Mouse (Mus musculus): ENCODE results near the gene Tuba1a.
"Not testable (repeated sequence)": the region's sequence is repeated elsewhere in the genome, so short reads cannot be mapped to it uniquely, and the experiment has no call there.

The Tuba1a gene

DNA sequence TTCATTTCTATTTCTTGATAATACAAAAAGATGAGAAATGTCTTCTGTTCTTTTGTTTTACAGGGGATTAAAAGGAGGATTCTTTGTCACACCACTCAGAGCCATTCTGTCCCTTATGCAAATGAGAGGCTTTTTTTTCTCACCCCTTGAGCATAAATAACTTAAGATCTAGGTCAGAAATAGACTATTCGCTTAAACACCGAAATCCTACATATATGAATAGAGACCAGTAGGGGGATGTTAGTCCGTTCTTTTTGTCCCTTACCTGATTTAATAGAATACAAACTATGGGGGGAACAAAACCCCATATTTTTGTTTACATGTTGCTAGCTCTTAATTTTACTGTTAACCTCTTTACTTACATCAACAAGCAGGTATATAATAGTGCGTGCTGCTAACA lies 2.5 kb upstream of the Tuba1a start:
- DNase-seq (ENCODE audit: low spot score in 2 of 2) = no peak

DNA sequence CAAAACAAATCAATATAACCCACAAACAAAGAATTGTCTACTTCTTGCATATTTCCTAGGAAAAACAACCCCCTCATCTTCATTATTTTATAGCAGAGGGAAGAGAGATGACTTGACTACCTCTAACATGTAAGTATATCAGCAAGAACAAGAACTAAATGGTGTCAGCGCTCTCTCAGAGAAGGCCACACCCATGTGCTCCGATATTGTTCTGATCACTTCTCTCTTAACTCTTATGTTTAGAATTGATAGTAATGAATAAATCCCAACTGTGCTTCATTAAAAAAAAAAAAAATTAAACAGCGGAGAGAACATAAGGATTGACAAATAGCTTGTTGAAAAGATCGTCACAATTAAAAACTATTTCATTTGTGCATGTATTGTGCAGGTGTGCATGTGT lies 1.8 kb upstream of the Tuba1a start:
- DNase-seq (ENCODE audit: low spot score in 2 of 2) = no peak

DNA sequence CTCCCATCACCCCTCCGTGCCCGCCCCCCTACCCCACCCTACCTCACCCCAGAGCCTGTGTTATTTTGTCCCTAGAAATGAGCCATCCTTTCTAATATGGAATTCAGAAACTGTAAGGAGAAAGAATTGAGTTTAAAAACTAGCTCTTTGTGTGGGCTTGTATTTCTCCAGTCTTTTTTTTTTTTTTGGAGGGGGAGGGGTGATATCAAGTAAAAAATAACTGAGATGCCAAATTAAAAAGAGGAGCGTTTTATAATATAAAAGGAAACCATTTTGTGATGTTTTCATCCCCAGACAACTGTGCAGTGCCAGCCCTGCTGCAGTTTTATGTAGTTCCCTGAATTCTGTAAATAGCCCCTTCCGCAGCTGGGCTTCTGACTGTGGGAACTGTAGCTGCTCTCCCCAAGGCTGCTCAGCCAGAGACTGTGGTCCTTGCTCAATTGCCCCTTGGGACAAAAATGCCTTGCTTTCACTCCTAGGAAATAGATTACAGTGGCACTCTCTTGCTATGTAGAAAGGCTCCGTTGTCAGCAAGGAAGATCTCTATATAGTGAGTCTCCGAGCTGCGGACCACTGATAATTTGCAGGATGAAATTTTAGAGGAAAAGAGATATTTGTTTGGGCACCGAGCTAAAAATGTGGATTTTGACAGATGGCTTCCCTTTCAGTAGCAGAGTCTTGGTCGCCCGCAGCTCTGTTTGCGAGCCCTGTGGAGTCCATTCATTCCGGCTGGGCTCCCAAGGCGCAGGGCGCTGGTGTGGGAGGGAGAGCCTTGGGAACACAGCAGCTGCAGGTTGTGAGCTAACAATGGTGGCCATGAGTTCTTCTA lies 1.1 kb upstream of the Tuba1a start:
- DNase-seq (ENCODE audit: low spot score in 2 of 2) = peak in 1 of 2 experiments; percentile 63

DNA sequence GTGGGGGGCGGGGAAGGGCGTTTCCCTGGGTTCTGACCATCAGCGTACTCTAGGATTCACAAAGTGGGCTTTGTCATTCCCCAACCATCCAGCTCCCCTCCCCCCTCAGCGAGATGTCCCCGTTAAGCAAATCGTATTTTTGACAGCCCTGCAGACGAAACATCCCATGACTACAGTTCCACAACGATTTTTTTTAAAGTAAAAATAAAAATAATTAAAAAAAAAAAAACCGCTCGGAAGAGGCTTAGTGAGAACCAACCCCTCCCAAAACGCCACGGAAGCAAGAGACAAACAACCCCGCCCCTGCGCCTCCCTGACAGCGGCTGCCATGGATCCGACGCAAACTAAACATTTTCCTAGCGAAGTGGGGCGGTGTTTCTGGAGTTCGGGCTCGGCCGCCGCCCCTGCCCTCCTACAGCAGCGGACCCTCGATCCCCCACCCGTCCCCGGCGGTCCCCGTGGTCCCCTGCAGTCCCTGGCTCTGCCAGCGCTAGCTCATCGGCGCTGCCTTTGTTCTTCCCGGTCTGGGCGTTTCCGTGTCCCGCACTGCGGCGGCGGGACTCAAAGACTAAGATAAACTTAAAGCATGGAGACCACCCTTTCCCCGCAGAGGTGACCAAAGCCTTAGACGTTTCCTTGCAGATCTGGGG lies 627 bp downstream of the Tuba1a start:
- no peak for DNase-seq (ENCODE audit: low spot score in 2 of 2)

DNA sequence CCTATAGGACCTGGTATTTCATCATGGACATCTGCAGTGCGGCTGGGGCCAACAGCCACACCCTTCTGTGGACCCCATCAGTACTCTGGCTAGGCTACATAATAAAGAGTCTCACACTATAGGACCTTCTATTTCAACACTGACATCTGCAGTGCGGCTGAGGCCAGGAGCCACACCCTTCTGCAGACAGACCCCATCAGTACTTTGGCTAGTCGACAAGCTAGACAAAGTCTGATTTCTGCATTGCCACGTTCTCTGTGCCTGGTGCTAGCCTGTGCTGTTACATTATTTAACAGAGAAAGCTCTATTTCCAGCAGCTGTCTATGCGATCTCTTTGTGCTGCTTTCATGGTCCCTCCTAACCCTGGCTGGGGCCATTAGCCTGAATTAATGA lies 1.4 kb downstream of the Tuba1a start:
- no peak for DNase-seq (ENCODE audit: low spot score in 2 of 2)

DNA sequence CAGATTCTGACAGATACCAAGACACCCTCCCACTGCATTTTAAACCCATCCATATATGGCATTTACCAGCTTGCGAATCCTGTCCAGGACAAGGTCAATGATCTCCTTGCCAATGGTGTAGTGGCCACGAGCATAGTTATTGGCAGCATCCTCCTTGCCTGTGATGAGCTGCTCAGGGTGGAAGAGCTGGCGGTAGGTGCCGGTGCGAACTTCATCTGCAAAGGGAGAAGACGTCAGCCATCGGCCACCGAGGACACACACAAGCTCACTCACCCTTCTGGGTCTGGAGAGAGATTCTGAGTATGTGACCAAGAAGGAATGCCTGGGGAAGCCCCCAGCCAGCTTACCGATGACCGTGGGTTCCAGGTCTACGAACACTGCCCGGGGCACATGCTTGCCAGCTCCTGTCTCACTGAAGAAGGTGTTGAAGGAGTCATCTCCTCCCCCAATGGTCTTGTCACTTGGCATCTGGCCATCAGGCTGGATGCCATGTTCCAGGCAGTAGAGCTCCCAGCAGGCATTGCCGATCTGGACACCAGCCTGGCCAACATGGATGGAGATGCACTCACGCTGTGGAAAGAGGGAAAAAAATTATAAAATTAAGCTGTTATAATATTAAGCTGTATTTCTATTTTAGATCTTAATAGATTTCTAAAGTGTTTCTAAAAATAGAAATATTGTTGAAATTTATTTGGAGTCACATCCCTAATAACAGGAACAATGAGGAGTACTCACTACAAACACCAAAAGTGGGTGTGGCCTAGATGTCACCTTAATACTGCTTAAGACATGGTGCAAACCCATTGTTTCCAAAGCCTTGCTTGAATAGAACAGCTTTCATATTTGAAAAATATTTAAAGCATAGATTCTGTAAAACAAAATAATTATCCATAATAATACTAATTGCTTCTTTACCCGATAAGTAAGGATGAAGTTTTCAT lies 2.1 kb downstream of the Tuba1a start:
- DNase-seq (ENCODE audit: low spot score in 2 of 2) = not testable (repeated sequence)

DNA sequence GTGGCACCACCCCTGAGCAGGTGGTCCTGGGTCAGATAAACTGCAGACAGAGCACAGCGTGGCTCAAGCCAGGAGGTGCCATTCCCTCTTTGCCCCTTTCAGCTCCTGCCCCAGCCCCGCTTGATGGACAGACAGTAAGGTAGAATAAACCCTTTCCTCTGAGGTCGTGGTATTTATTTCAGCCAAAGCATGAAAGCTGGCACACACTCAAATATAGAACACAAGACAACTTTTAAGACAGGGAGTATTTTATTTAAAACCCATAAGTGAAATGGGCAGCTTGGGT lies 4.0 kb downstream of the Tuba1a start:
- no peak for DNase-seq (ENCODE audit: low spot score in 2 of 2)

DNA sequence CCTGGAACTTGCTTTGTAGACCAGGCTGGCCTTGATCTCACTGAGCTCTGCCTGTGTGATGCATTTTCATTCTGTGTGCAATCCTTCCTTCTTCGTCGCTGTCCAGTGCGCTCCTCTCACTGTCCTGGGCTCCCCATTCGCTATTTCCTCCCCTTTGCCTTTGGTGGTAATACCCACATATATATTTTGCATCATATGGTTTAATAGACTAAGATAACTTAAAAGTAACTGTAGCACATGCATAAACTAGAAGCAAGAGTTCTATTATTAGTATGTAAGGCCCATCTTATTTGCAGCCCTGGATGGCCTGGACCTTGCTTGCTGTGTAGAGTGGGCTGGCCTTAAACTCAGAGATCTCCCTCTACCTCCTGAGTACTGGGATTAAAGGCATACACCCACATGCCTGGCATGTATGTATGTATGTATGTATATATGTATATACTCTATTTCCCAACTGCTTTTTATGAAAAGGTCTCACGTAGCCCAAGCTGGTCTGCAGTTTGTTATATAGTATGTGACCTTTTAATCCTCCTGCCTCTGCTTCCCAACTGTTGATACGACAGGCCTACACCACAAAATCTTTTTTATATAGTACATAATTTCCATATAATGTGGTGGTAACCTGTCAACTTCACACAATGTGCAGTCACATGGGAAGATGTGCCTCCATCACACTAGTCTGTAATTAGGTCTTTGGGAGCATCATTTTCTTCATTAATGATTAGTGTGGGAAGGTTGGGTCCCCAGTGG lies 4.5 kb downstream of the Tuba1a start:
- no peak for DNase-seq (ENCODE audit: low spot score in 2 of 2)

DNA sequence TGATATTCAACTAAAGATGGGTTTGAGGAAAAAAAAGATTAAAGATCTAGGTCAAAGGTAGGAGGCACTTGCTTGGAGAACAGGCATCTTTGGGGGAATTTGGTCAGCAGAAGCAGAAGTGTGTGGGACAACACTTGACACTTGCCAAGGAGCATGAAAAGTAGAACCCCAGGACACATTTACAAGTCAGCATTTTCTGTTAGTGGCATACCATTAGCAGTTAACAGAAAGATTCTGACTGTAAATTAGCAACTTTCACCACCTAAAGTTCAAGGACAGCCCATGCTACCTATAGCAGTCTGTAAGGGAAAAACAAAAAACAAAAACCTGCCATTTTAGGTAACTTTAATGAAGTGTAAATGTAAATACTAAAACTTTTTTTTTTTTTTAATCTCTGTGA lies 5.1 kb downstream of the Tuba1a start:
- DNase-seq (ENCODE audit: low spot score in 2 of 2) = no peak

DNA sequence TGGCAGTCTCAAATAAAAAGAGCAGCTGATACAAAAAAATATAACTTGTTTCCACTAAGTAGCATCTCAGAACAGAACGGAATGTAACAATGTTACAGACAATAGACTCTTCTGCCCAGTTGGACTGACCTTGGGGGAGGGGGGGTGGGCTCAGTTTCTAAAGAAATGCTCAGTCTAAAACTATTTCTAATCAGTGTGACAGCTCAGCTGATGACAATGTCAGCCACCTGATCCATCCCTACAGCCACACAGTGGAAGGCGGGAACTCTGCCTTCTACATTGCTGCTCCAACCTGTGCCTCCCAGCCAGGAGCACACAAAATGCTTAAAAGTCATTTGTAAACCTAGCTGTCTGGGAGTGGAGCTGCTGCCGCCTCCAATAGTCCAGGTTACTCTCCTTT lies 5.6 kb downstream of the Tuba1a start:
- DNase-seq (ENCODE audit: low spot score in 2 of 2) = no peak

DNA sequence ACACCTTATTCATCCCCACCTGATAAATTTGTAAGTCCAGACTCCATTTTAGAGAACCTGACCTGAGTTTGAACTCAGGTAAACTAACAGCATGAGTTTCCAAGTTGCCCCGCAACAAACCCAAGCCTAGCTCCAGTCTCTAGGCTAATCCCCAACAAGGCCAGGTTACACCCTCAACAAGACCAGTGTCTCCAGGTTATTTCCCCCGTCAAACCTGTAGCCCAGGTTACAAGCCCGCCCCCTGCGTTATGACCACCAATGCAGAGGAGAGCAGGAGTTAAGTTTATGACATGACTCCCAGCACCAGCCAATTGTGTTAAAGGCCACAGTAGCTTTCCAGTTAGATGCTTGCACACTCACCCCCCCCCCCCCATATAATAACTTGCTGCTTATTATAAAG lies 10.4 kb downstream of the Tuba1a start:
- no peak for DNase-seq (ENCODE audit: low spot score in 2 of 2)

DNA sequence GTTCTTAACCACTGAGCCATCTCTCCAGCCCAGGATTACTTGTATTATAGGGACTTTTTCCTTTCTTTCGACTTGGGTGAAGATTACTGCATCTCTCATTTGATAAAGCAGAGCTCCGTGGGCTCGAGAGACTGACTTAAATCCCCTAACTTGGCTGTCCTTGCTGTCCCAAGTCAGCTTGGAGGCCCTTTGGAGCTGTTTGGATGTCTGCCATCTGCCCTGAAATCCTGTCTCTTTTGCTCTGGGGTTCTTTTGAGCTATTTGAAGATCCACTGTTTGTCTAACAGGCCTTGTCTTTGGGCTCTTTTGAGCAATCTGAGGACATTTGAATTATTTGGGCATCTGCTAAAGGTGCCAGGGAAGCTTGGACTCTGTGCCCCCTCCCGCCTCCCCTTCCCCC lies 11.4 kb downstream of the Tuba1a start:
- no peak for DNase-seq (ENCODE audit: low spot score in 2 of 2)

DNA sequence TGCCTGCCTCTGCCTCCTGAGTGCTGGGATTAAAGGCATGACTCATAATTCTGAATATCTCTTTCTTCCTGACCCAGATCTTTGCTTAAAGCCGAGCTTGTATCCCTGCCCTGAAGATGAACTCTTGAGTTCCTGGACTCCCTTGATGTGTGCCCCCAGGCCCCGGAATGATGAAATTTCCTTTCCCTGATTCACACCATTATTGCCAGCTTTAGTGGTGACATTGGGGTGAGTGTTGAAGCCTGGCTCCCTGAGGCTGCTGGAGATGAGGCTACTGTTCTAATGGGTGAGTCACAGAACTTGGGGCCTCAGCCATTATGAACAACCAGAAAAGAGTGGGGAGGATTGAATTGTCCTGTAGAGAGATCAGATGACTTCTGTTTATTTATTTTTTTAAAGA lies 12.0 kb downstream of the Tuba1a start:
- DNase-seq (ENCODE audit: low spot score in 2 of 2) = no peak

DNA sequence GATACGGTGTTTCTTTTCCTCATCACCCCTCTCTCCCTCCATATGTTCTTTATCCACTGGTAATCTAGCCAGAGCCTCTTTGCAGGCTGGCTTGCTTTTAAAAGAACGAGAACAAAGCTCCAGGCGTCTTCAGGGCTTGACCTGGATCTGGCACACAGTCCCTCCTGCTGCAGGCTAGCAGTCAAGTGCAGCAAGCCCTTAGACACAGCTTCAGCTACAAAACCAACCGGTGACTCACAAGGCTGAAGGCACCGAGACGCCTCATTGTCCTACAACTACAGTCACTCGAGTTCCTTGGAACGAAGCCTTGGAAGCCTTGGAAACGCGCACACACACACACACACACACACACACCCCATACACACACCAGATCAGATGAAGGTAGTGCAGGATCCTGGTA lies 12.7 kb downstream of the Tuba1a start:
- DNase-seq (ENCODE audit: low spot score in 2 of 2) = no peak

DNA sequence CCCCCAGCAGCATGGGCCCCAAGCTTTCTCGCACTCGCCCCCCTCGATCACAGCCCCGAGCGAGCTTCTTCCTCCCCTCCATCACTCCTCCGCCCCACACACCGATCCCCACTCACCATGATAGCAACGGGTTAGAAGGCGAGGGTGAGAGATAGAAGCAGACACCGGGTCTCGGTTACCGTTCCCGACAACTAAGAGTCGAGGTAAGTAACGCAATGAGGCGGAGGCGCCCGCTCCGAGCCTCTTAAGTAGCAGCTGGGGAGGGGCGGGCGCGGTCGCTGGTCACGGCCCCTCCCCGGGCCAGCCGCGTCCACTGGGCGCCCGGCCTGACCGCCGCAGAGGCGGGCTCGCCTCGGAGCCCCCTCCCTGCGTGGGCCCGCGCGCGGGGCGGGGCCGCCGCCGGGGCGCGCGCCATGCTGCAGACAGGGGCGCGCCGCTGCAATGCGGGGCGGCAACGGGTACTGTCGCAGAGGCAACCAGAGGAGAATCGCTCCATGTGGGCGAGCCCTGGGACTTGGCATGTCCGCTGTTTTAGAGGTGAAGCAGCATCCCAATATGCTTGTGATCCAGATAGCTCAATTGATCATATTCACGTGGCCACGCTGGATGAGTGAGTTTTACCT lies 19.2 kb downstream of the Tuba1a start, which contains the start of gene Tuba1b:
Tuba1b (minus strand) TSS at position 349 of the 623 bp plus-strand sequence.
- peak; percentile 85 to 86 for DNase-seq (ENCODE audit: low spot score in 2 of 2)

DNA sequence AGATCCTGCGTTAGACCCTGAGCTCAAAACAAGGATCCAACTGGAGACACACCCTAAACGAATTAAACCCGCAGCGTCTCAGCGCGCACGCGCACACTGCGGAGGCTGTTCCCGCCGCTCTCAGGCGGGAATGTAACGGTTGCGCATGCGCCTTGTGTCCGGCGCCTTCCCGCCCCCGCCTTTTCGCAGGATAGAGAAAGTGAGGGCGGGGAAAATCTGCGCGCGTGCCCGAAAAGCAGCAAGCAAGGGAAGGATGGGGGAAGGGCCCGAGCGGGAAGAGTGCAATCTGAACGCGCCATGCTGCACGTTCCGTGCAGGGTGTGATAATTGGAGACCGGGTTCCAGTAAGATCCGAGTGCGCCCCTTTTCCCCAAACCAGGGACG lies 19.7 kb downstream of the Tuba1a start:
- DNase-seq (ENCODE audit: low spot score in 2 of 2) = peak; percentile 91 to 93

DNA sequence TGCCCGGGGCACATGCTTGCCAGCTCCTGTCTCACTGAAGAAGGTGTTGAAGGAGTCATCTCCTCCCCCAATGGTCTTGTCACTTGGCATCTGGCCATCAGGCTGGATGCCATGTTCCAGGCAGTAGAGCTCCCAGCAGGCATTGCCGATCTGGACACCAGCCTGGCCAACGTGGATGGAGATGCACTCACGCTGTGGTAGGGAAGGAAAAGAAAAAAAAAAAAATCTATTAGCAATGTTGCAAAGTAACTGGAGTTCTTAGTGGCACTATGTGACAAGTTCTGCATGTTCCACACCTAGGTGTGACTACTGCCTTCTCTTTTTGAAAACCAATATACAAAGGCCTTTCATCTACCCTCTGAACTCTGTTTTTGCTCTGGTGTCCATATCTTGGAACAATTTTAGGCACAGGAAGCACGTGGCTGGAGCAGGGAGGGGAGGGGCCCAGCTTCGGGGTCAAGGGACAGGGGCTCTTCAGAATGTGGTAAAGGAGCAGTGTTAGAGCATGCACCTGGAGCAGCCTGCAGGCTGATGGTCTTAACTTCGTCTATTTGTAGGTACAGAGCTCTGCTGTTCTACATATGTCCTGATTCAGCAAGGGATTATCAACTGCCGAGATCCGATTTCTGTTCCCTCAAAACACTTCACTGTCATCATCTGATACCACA lies 20.4 kb downstream of the Tuba1a start:
- not testable (repeated sequence) for DNase-seq (ENCODE audit: low spot score in 2 of 2)

DNA sequence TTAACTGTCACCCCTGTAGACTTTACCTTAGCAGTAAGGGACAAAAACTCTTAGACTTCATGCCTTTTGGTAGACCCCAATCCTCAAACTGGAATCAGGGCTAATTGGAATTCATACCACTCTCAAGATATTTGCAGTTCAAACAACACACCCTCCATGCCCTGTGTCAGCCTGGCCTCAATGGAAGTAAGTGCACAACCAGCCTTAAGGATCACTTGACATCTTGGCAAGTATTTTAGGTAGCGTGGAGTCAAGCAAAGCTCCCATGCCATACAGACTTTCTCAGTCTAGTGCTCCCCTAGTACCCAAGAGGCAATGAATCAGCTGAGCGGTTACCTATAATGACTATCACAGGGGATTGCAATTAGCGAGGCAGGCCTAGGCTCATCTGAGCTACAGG lies 22.5 kb downstream of the Tuba1a start:
- no peak for DNase-seq (ENCODE audit: low spot score in 2 of 2)

DNA sequence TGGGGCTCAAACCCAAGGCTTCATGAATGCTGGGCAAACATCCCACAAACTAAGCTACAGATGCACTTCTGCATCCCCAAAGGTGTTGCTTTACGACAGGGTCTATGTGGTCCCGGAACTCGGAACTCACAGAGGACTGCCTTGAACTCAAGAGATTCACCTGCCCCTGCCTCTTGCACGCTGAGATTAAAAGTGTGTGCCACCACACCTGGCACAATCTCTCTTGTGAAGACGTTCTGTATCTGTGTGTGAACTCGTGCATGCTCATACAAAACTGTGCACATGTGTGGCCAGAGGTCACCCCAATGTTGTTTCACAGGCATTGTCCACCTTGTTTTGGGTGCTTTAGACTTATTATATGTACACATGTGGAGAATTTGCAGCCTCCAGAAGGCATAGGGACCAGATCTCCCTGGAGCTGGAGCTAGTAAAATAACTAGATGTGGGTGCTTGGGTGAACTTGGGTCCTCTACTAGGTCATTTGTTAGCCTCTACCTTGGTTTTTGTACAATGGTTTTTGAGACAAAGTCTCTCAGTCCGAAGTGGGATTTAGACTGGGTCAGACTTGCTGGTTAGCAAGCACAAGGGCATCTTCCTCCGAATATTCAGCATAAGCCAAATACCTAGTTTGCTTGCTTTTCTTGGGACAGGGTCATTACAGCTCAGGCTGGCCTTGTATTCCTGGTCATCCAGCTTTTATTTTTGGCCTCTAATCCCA lies 23.3 kb downstream of the Tuba1a start:
- DNase-seq (ENCODE audit: low spot score in 2 of 2) = no peak

DNA sequence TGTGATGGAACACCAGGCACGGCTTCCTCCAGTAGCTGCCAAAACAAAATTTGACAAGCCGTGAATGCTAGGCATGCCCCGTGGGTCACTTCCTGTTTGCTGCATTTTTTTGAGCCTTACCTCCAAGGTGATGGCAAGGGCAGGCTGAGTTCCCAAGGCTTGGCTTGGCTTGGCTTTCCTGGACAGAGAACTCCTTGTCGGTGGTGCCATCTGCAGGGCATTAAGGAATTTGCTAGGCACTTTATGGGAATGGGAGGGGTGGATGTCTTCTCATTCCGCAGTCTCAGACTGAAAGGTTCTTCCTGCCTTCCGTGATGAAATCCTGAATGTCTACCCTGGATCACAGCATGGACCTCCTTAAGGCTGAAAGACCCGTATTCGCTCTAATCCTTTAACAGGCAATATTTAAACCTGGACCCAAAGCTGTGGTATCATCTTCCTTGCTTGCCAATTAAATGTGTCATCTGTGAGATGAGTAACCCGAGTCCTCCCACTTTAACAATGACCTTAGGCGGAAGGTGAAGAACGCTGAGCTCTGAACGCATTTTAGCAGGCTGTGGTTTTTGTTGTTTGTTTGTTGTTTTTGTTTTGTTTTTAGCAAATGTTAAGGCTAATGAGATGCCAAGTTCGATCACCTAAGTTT lies 24.8 kb downstream of the Tuba1a start:
- peak in 1 of 2 experiments; percentile 55 for DNase-seq (ENCODE audit: low spot score in 2 of 2)
